Mouse (Mus musculus): Measurements from ENCODE around the gene Ntm. TPM values are rescaled to one million over a fixed set of nuclear protein-coding genes. Genes with fewer than 3 reads are reported as not detected.
A peak's percentile ranks its signal among the peaks of the same experiment; 100 is the strongest.

Gene Ntm
- polyA plus RNA-seq, 1 experiment from 2014 or later, result 160 TPM

- ATAC-seq (ENCODE audit: low FRiP score, low TSS enrichment), result no peak
These were observed 352.1 kb downstream of the Ntm start for GRCm38 (mm10) chr9:29610867-29611266.

GRCm38 (mm10) chr9:29597665-29598064 is 365.3 kb downstream of the Ntm start:
- ATAC-seq (ENCODE audit: low FRiP score, low TSS enrichment), result no peak
- DNase-seq, result peak; percentile 28

More at GRCm38 (mm10) chr9:29610867-29611266, 352.1 kb downstream of the Ntm start:
- H3K27me3 ChIP-seq (ENCODE audit: control insufficient read depth, insufficient read depth, low read length), result no peaks in the 10 kb centered on the region
- H3K27ac ChIP-seq (replicated peaks; ENCODE audit: low read depth, low read length), result no peak overlapping the region
- no peak overlapping the region for H3K4me3 ChIP-seq (replicated peaks; ENCODE audit: low read depth, low read length)
- H3K4me1 ChIP-seq (ENCODE audit: control insufficient read depth, insufficient read depth, low read length), result no peaks in the 10 kb centered on the region; the same call in 1 of the 2 replicates
- no peak overlapping the region for H3K9ac ChIP-seq (replicated peaks; ENCODE audit: low read length)
- no peak overlapping the region for H3K4me2 ChIP-seq (ENCODE audit: low read length)
- WGBS, result 86% methylated on average over 2 of the region's 2 CpGs
- 0 out of 2 replicates have a peak, but pooled peaks cover 3% of the 10 kb centered on the region for H3K9me3 ChIP-seq (ENCODE audit: control insufficient read depth, low read length)
- no peaks in the 10 kb centered on the region for H3K36me3 ChIP-seq (ENCODE audit: control insufficient read depth, insufficient read depth, low read length)
- DNase-seq, result no peak

GRCm38 (mm10) chr9:29595321-29595720 is 367.6 kb downstream of the Ntm start:
- Histone ChIP-seq H3K9ac (replicated peaks; ENCODE audit: low read length) (no peak overlapping the region), H3K4me3 (replicated peaks; ENCODE audit: low read depth, low read length) (no peak overlapping the region), H3K9me3 (ENCODE audit: control insufficient read depth, low read length) (no peaks in the 10 kb centered on the region), H3K4me1 (ENCODE audit: control insufficient read depth, insufficient read depth, low read length) (no peaks in the 10 kb centered on the region), H3K4me2 (ENCODE audit: low read length) (no peak overlapping the region), H3K36me3 (ENCODE audit: control insufficient read depth, insufficient read depth, low read length) (no peaks in the 10 kb centered on the region), H3K27ac (replicated peaks; ENCODE audit: low read depth, low read length) (no peak overlapping the region), H3K27me3 (ENCODE audit: control insufficient read depth, insufficient read depth, low read length) (no peaks in the 10 kb centered on the region)
- ATAC-seq (ENCODE audit: low FRiP score, low TSS enrichment), result no peak
- no peak for DNase-seq
- WGBS, result 86% methylated on average over 9 of the region's 9 CpGs

More at GRCm38 (mm10) chr9:29597665-29598064, 365.3 kb downstream of the Ntm start:
- Histone ChIP-seq H3K9ac (replicated peaks; ENCODE audit: low read length) (no peak overlapping the region), H3K27ac (replicated peaks; ENCODE audit: low read depth, low read length) (no peak overlapping the region), H3K27me3 (ENCODE audit: control insufficient read depth, insufficient read depth, low read length) (no peaks in the 10 kb centered on the region), H3K4me1 (ENCODE audit: control insufficient read depth, insufficient read depth, low read length) (no peaks in the 10 kb centered on the region), H3K9me3 (ENCODE audit: control insufficient read depth, low read length) (no peaks in the 10 kb centered on the region), H3K4me2 (ENCODE audit: low read length) (no peak overlapping the region), H3K36me3 (ENCODE audit: control insufficient read depth, insufficient read depth, low read length) (no peaks in the 10 kb centered on the region), H3K4me3 (replicated peaks; ENCODE audit: low read depth, low read length) (no peak overlapping the region)
- WGBS, result 59% methylated on average over 4 of the region's 4 CpGs

- Histone ChIP-seq H3K27ac (replicated peaks; ENCODE audit: low read depth, low read length) (no peak overlapping the region; the same call in 1 of the 2 replicates), H3K9ac (replicated peaks; ENCODE audit: low read length) (no peak overlapping the region), H3K9me3 (ENCODE audit: control insufficient read depth, low read length) (no peaks in the 10 kb centered on the region), H3K27me3 (ENCODE audit: control insufficient read depth, insufficient read depth, low read length) (no peaks in the 10 kb centered on the region), H3K4me1 (ENCODE audit: control insufficient read depth, insufficient read depth, low read length) (no peaks in the 10 kb centered on the region), H3K4me3 (replicated peaks; ENCODE audit: low read depth, low read length) (no peak overlapping the region), H3K4me2 (ENCODE audit: low read length) (no peak overlapping the region), H3K36me3 (ENCODE audit: control insufficient read depth, insufficient read depth, low read length) (no peaks in the 10 kb centered on the region)
- DNase-seq, result no peak
- 76% methylated on average over 21 of the region's 21 CpGs for WGBS
- no peak for ATAC-seq (ENCODE audit: low FRiP score, low TSS enrichment)
These were observed 368.2 kb downstream of the Ntm start for GRCm38 (mm10) chr9:29594537-29595294.

GRCm38 (mm10) chr9:29587376-29587775 is 375.6 kb downstream of the Ntm start:
- H3K4me2 ChIP-seq (ENCODE audit: low read length), result no peak overlapping the region
- no peak for ATAC-seq (ENCODE audit: low FRiP score, low TSS enrichment)
- H3K9ac ChIP-seq (replicated peaks; ENCODE audit: low read length), result no peak overlapping the region
- no peaks in the 10 kb centered on the region for H3K36me3 ChIP-seq (ENCODE audit: control insufficient read depth, insufficient read depth, low read length)
- no peaks in the 10 kb centered on the region for H3K9me3 ChIP-seq (ENCODE audit: control insufficient read depth, low read length)
- H3K4me1 ChIP-seq (ENCODE audit: control insufficient read depth, insufficient read depth, low read length), result peaks cover 5% of the 10 kb centered on the region
- 34% methylated on average over 5 of the region's 5 CpGs for WGBS
- H3K27me3 ChIP-seq (ENCODE audit: control insufficient read depth, insufficient read depth, low read length), result no peaks in the 10 kb centered on the region
- H3K4me3 ChIP-seq (replicated peaks; ENCODE audit: low read depth, low read length), result no peak overlapping the region
- no peak overlapping the region for H3K27ac ChIP-seq (replicated peaks; ENCODE audit: low read depth, low read length)
- peak; percentile 64 for DNase-seq

- no peaks in the 10 kb centered on the region for H3K36me3 ChIP-seq (ENCODE audit: control insufficient read depth, insufficient read depth, low read length)
- no peak overlapping the region for H3K4me2 ChIP-seq (ENCODE audit: low read length)
- no peak overlapping the region for H3K27ac ChIP-seq (replicated peaks; ENCODE audit: low read depth, low read length)
- DNase-seq (no peak), ATAC-seq (ENCODE audit: low FRiP score, low TSS enrichment) (no peak)
- no peaks in the 10 kb centered on the region for H3K9me3 ChIP-seq (ENCODE audit: control insufficient read depth, low read length)
- H3K4me1 ChIP-seq (ENCODE audit: control insufficient read depth, insufficient read depth, low read length), result peaks cover 5% of the 10 kb centered on the region
- no peaks in the 10 kb centered on the region for H3K27me3 ChIP-seq (ENCODE audit: control insufficient read depth, insufficient read depth, low read length)
- WGBS, result 91% methylated on average over 10 of the region's 10 CpGs
- no peak overlapping the region for H3K4me3 ChIP-seq (replicated peaks; ENCODE audit: low read depth, low read length)
- no peak overlapping the region for H3K9ac ChIP-seq (replicated peaks; ENCODE audit: low read length)
These were observed 376.6 kb downstream of the Ntm start for GRCm38 (mm10) chr9:29586381-29586770.

- Histone ChIP-seq H3K9ac (replicated peaks; ENCODE audit: low read length) (no peak overlapping the region), H3K27me3 (ENCODE audit: control insufficient read depth, insufficient read depth, low read length) (no peaks in the 10 kb centered on the region), H3K36me3 (ENCODE audit: control insufficient read depth, insufficient read depth, low read length) (no peaks in the 10 kb centered on the region), H3K9me3 (ENCODE audit: control insufficient read depth, low read length) (no peaks in the 10 kb centered on the region), H3K27ac (replicated peaks; ENCODE audit: low read depth, low read length) (no peak overlapping the region), H3K4me3 (replicated peaks; ENCODE audit: low read depth, low read length) (no peak overlapping the region), H3K4me1 (ENCODE audit: control insufficient read depth, insufficient read depth, low read length) (peaks cover 5% of the 10 kb centered on the region), H3K4me2 (ENCODE audit: low read length) (no peak overlapping the region)
- DNase-seq (peak; percentile 80), ATAC-seq (ENCODE audit: low FRiP score, low TSS enrichment) (no peak)
- WGBS, result 53% methylated on average over 8 of the region's 8 CpGs
These were observed 377.1 kb downstream of the Ntm start for GRCm38 (mm10) chr9:29585746-29586380.

- H3K36me3 ChIP-seq (ENCODE audit: control insufficient read depth, insufficient read depth, low read length), result no peaks in the 10 kb centered on the region
- 63% methylated on average over 11 of the region's 11 CpGs for WGBS
- DNase-seq (no peak), ATAC-seq (ENCODE audit: low FRiP score, low TSS enrichment) (no peak)
- no peak overlapping the region for H3K4me3 ChIP-seq (replicated peaks; ENCODE audit: low read depth, low read length)
- H3K4me1 ChIP-seq (ENCODE audit: control insufficient read depth, insufficient read depth, low read length), result no peaks in the 10 kb centered on the region
- H3K4me2 ChIP-seq (ENCODE audit: low read length), result no peak overlapping the region
- H3K9me3 ChIP-seq (ENCODE audit: control insufficient read depth, low read length), result no peaks in the 10 kb centered on the region
- no peak overlapping the region for H3K9ac ChIP-seq (replicated peaks; ENCODE audit: low read length)
- H3K27ac ChIP-seq (replicated peaks; ENCODE audit: low read depth, low read length), result no peak overlapping the region
- H3K27me3 ChIP-seq (ENCODE audit: control insufficient read depth, insufficient read depth, low read length), result no peaks in the 10 kb centered on the region
These were observed 384.7 kb downstream of the Ntm start for GRCm38 (mm10) chr9:29578226-29578625.

All from midbrain, embryonic 14.5 days (tissue).